Mouse (Mus musculus) heart, adult 18-20 months (tissue): ENCODE data around the gene Adamtsl1. TPM values are rescaled to one million over a fixed set of nuclear protein-coding genes. Genes with fewer than 3 reads are reported as not detected.

Experiments used
- DNase-seq, 2 experiments: peaks; one replicate each; pipeline ENCODE4 v3.0.0; 2021 to 2022; ENCODE audit warnings: mixed read lengths in 1 of 2
- total RNA-seq, 2 experiments: library from RNA; stranded (reverse); gene quantifications; 2 replicates each; pipeline ENCODE4 v1.2.3; 2021

Adamtsl1 gene
- total RNA-seq, 2 experiments from 2014 or later, result 1.1 to 2.9 TPM

GRCm38 (mm10) chr4:86407200-86407527 is 893.2 kb downstream of the Adamtsl1 start:
- no peak for DNase-seq

GRCm38 (mm10) chr4:86408421-86408820 is 894.4 kb downstream of the Adamtsl1 start:
- no peak for DNase-seq

GRCm38 (mm10) chr4:86410946-86411345 is 897.0 kb downstream of the Adamtsl1 start:
- DNase-seq, result no peak

- no peak for DNase-seq
These were observed 899.4 kb downstream of the Adamtsl1 start for GRCm38 (mm10) chr4:86413388-86413787.

- no peak for DNase-seq
These were observed 902.5 kb downstream of the Adamtsl1 start for GRCm38 (mm10) chr4:86416401-86417025.

- no peak for DNase-seq
These were observed 908.6 kb downstream of the Adamtsl1 start for GRCm38 (mm10) chr4:86422586-86422985.

- DNase-seq, result no peak
These were observed 911.6 kb downstream of the Adamtsl1 start for GRCm38 (mm10) chr4:86425581-86425980.

- no peak for DNase-seq
These were observed 912.6 kb downstream of the Adamtsl1 start for GRCm38 (mm10) chr4:86426549-86426948.

- DNase-seq, result peak in 1 of 2 experiments; percentile 3
These were observed 913.3 kb downstream of the Adamtsl1 start for GRCm38 (mm10) chr4:86427312-86427711.

- DNase-seq, result no peak
These were observed 914.2 kb downstream of the Adamtsl1 start for GRCm38 (mm10) chr4:86428091-86428745.

GRCm38 (mm10) chr4:86435631-86436030 is 921.7 kb downstream of the Adamtsl1 start:
- DNase-seq, result no peak

GRCm38 (mm10) chr4:86436336-86436735 is 922.4 kb downstream of the Adamtsl1 start:
- no peak for DNase-seq

GRCm38 (mm10) chr4:86450468-86450867 is 936.5 kb downstream of the Adamtsl1 start:
- no peak for DNase-seq

GRCm38 (mm10) chr4:86464808-86465207 is 950.8 kb downstream of the Adamtsl1 start:
- no peak for DNase-seq
